Mouse (Mus musculus): ENCODE data around the gene Zfp292. TPM values are rescaled to one million over a fixed set of nuclear protein-coding genes. Genes with fewer than 3 reads are reported as not detected.

Gene Zfp292
- polyA plus RNA-seq, 1 experiment: 2.7 TPM

DNA sequence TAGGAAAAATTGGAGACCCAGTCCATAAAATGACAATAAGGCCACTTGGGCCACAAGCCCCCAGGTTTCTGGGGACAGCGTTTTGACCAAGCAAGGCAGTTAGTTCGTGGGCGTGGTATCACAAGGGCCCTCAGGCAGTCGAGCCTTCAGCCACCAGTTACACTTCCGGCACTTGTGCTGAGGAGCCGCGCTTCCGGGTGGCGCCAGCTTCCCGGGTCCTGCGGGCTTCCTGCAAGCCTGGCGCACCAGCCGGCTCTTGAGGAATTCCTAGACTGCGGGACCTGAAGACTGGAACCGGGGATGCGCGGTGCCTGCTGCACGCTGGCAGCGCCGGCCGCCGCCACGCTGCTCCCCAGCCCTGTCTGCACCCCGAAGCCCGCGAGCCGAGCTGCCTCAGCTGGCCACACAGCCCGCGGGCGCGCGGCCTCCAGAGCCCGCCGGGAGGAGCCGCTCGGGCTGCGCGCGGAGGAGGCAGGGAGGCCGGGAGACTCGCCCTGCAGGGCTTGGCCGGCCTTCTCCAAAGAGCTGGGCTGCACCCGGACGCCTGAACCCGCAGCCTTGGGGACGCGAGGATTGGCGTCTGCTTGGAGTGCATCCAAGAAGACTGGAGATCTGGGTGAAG lies 3.8 kb upstream of the Zfp292 start:
- TF ChIP-seq GATA1 (IDR thresholded peaks at IDR 0.05; ENCODE audit: low read length): no peak

DNA sequence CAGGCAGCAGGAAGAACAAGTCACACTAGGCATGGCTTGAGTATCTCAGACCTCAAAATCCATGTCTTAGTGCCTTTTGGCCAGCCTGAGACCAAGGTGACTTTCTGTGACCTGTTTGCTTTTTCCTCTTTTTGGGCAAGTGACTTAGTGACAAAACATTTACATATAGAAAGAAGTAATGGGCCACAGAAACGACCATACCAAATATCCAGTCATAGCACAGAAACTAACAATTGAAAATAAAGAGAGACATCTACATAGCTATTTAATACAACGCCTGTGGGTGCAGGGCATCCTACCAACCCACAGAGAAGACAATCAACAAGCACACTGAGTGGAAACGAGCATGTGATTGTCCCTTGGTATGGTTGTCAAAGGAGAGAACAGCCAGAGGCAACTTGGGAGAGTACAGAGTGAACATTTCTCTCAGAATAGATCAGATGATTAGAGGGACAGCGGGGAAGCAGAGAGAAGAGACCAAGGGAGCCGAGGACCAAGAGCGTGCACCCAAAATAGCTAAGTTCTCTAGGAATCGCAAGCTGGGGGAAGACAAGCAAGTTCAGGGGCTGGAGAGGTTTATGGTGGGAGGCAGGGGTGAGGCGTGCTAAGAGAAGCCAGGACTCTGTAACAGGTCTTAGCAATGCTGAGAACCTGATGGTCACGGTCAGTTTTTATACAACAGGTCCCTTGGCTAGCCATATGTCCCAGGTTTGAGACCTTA lies 3.0 kb upstream of the Zfp292 start:
- no peak for TF ChIP-seq GATA1 (IDR thresholded peaks at IDR 0.05; ENCODE audit: low read length)

DNA sequence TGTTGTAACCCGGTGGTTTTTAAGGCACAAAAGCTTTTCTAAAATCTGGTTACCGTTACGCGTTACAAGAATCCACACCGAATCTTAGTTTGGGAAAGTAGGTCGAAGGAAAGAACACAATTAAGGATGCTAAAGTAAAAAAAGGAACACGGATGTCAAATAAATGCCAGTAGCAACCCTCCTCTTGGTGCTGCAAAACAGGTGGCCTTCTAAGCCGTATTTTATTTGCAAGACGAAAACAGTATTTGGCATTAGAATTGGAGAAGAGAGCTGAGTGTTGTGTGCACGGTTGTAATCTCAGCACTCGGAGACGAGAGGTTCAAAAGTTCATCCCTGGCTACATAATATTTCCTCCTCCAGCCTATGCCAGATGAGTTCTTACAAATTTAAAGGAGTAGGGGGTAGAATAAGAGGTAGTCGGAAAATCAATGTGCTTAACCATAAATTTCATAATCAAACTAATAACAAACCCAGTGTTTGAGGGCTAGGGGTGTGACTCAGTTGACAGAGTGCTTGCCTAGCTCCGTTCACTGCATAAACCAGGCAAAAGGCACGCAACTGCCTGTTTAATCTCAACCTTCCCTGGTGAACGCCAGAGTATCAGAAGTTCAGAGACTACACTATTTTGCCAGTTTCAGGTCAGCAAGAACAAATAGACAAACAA lies 738 bp upstream of the Zfp292 start:
- no peak for TF ChIP-seq GATA1 (IDR thresholded peaks at IDR 0.05; ENCODE audit: low read length)

- TF ChIP-seq GATA1 (IDR thresholded peaks at IDR 0.05; ENCODE audit: low read length): no peak
These were observed 430 bp downstream of the Zfp292 start for GRCm38 (mm10) chr4:34882291-34882769.

GRCm38 (mm10) chr4:34881851-34882250 lies 909 bp downstream of the Zfp292 start:
- no peak for TF ChIP-seq GATA1 (IDR thresholded peaks at IDR 0.05; ENCODE audit: low read length)

- no peak for TF ChIP-seq GATA1 (IDR thresholded peaks at IDR 0.05; ENCODE audit: low read length)
These were observed 1.7 kb downstream of the Zfp292 start for GRCm38 (mm10) chr4:34880921-34881650.

DNA sequence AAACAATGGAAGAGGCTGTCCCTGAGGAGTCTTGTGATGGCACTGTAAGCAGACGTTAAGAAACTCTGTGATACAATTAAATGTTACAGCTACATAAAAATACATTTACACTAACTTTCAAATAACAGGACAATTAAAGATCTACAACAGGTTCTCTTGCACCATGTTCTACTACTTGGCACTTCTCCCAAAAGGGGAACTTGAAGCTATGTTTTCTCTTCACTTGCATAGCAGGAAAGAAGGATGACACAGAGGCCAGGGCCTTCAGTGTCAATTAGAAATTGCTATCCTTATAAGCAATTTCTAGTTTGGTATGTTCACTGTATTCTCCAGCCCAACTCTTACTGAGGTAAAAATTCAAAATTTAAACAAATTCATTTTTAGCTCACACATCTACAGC lies 8.5 kb downstream of the Zfp292 start:
- no peak for TF ChIP-seq GATA1 (IDR thresholded peaks at IDR 0.05; ENCODE audit: low read length)

DNA sequence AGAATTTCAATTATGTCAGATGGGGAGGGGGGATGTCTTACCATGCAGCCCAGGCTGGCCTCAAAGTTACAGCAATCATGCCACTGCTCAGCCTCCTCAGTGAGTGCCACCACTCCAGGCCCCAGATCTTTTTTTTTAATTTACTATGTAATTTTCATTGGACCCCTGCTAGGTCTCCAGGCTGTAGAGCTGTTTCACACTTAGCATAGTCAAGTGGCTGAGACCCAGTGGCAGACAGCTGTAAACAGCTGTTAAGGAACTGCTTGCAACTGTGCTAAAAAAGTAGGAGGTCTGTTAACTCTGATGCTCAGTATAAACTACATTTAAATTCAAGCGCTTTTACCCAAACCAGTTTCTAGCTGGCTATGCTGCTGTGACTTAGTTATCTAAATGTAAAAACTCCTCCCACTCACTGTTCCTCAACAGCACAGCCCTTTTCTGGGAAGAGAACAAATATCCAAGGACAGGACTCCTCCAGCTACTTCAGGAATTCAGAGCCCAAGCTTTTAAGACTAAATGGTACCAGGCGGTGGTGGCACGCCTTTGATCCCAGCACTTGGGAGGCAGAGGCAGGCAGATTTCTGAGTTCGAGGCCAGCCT lies 9.8 kb downstream of the Zfp292 start:
- TF ChIP-seq GATA1 (IDR thresholded peaks at IDR 0.05; ENCODE audit: low read length): no peak

DNA sequence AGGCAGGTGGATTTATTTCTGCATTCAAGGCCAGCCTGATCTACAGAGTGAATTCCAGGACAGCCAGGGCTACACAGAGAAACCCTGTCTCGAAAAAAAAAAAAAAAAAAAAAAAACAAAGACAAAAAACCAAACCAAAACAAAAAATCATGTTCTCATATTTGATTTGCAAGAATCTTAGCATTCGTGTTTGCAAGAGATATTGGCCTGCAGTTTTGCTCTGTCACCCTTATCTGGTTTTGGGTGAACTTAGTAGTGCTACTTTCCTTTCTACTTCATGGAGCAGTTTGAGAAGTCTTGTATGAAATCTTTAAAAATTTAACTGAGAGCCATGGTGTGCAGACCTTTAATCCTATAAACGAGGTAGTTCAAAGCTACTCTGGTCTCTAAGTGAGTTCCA lies 12.9 kb downstream of the Zfp292 start:
- no peak for TF ChIP-seq GATA1 (IDR thresholded peaks at IDR 0.05; ENCODE audit: low read length)

GRCm38 (mm10) chr4:34861438-34861837 lies 21.3 kb downstream of the Zfp292 start:
- TF ChIP-seq GATA1 (IDR thresholded peaks at IDR 0.05; ENCODE audit: low read length): no peak

DNA sequence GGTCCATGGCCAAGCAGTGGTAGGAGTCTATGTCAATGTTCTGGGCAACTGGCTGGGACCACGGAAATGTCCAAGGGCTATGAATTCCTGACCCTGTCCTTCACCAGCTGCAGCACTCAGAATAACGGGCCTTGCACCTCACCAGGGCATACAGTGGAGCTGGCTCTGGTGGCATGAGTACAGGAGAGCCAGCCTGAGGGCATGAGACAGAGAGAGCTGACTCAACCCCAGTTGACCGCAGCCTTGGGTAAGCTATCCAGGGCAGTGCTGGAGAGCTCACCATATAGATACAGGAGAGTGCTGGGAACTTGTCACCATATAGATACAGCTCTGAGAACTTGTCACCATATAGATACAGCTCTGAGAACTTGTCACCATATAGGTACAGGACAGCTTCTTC lies 23.3 kb downstream of the Zfp292 start:
- TF ChIP-seq GATA1 (IDR thresholded peaks at IDR 0.05; ENCODE audit: low read length): no peak

DNA sequence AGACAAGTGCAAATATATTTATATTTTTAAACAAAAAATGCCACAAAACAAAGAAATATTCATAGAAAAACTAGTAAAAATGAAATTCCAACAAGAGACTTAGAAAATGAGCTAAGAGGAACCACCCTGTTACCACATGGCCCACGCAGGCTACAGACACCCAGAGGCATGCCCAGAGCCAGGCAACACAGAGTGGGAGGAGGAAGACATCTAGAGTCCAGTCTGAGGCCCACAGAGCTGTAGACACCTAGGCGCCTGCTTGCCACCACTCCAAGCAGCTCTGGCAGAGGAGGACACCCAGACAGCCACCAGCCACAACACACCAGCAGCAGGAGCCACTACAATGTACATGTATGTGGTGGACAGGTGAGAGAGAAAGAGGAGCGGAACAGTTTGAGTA lies 23.9 kb downstream of the Zfp292 start:
- no peak for TF ChIP-seq GATA1 (IDR thresholded peaks at IDR 0.05; ENCODE audit: low read length)

DNA sequence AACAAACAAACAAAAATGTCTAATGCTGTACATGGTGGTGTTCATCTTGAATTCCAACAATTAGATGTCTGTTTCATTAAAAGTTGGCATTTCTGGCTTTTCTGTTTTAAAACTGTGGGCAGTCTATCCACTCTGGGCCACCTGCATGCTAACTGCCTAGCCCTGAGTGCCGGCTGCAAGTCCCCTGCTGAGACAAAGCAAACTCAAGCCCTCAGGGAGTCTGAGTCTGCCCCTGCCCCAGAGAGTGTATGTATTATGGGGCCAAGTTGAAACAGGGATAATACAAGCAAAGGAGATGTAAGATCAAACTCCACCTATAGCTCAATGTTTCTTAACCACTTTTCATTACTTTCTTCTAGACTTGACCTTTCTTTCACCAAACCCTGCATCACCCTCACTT lies 26.8 kb downstream of the Zfp292 start:
- no peak for TF ChIP-seq GATA1 (IDR thresholded peaks at IDR 0.05; ENCODE audit: low read length)

DNA sequence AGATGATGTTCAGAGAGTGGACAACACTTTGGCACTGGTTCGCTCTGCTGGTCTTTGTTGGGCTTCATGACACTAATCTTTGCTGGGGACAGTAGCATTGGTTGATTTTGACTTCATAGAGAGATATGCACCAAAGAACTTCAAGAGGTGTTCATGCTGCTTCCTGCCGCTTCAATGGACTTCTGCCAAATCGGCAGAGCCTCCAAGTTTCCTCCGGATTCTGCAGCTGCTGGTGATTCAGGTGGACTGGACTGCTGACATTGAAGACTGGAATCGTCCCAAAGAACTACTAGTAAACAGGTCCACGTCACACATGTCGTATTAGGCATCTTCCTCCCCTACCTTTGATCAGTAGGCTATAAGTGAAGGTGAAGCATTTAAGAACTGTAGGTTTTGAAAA lies 30.7 kb downstream of the Zfp292 start:
- no peak for TF ChIP-seq GATA1 (IDR thresholded peaks at IDR 0.05; ENCODE audit: low read length)

- no peak for TF ChIP-seq GATA1 (IDR thresholded peaks at IDR 0.05; ENCODE audit: low read length)
These were observed 32.6 kb downstream of the Zfp292 start for GRCm38 (mm10) chr4:34850156-34850555.
